Mouse (Mus musculus) heart, embryonic 10.5 days (tissue): Measurements from ENCODE around the gene Rela. TPM values are rescaled to one million over a fixed set of nuclear protein-coding genes. Genes with fewer than 3 reads are reported as not detected.

ENCODE experiments used
- DNase-seq: peaks from one replicate; pipeline ENCODE4 v3.0.0-alpha.2; 2017; ENCODE audit warnings: low spot score
- H3K27ac ChIP-seq: fragments of 300-500 bp; sonication (generic); 2 replicates; pipeline ENCODE4 v1.5.1; 2016; ENCODE audit warnings: mild to moderate bottlenecking
- H3K27me3 ChIP-seq: fragments of 300-500 bp; sonication (generic); 2 replicates; pipeline ENCODE4 v1.6.1; 2016; ENCODE audit warnings: mild to moderate bottlenecking; ENCODE audit not compliant: poor library complexity, insufficient read depth, severe bottlenecking
- H3K36me3 ChIP-seq: fragments of 300-500 bp; sonication (generic); 2 replicates; pipeline ENCODE4 v1.6.1; 2016; ENCODE audit warnings: mild to moderate bottlenecking, moderate library complexity
- H3K4me1 ChIP-seq: fragments of 300-500 bp; sonication (generic); 2 replicates; pipeline ENCODE4 v1.6.1; 2016; ENCODE audit warnings: mild to moderate bottlenecking
- H3K4me3 ChIP-seq: fragments of 300-500 bp; sonication (generic); 2 replicates; pipeline ENCODE4 v1.5.1; 2016; ENCODE audit warnings: mild to moderate bottlenecking, moderate library complexity
- H3K9me3 ChIP-seq: fragments of 300-500 bp; sonication (generic); 2 replicates; pipeline ENCODE4 v1.6.1; 2016; ENCODE audit warnings: mild to moderate bottlenecking, moderate library complexity
- WGBS: fragments of 180-500 bp; shearing (Covaris S2); methylation state at CpG from one replicate; pipeline ENCODE4 v1.1.7; 2016; 5-methylcytosine and 5-hydroxymethylcytosine counted together
- polyA plus RNA-seq: library from polyadenylated mRNA; unstranded; fragments of >200 nt; fragmentation: Nextera tagmentation; extraction: Ambion mirVana; gene quantifications from 2 replicates; pipeline ENCODE4 v1.2.1, GENCODE M21; 2016

The Rela gene
- 36.8 and 38.1 TPM in 2 replicates for polyA plus RNA-seq

DNA sequence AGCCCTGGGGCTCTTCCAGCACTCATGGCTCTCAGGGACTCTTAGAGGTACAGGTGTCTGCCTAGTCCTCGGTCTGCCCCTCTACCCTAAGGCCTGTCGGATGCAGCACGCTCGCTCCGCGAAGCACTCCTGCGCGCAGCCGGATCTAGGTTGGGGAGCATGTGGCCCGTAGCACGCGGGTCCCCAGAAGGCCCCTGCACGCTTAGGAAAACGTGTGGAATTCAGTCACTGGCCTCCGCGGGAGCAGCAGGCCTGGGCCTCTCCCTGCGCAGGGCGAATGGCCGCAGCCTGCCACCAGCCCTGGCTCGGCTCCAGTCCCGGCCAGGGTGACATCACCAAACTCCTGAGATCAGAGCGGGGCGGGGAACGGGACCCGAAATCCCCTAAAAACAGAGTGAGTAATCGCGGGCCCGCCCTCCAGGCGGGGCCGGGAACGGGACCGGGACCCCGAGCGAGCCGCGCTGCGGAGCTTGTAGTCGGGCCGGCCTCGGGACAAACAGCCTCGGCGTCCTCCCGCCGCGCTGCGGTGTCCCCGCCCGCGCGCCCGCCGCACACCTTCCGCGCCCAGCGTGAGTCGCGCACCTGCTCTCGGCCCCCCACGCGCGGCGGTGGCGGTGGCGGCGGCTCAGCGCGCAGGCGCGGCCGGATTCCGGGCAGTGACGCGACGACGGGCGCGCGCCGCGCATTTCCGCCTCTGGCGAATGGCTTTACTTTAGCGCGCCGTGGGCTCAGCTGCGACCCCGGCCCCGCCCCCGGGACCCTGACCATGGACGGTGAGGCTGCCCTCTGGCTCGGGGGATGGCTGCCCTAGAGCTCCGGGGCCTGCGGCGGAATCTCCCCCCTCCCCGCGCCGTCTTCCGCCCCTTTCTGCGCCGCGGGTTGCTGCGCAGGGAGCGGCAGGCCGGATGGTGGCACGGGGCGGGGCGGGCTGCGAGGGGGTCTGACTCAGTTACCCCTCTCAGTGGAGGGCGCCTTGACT, at the start of gene Rela:
Rela (plus strand) TSS at position 415 of the 979 bp plus-strand sequence.
- H3K9me3 ChIP-seq, result no peaks in the 10 kb centered on the region
- H3K4me1 ChIP-seq, result peaks cover 52% of the 10 kb centered on the region
- WGBS, result under 1% methylated on average over 102 of the region's 109 CpGs
- no peaks in the 10 kb centered on the region for H3K27me3 ChIP-seq
- H3K36me3 ChIP-seq, result peaks cover 38% of the 10 kb centered on the region
- H3K4me3 ChIP-seq, result peak within 1 kb of the TSS; percentile 80
- H3K27ac ChIP-seq, result peak within 1 kb of the TSS; percentile 97
- peak; percentile 91 for DNase-seq

GRCm38 (mm10) chr19:5589159-5589558, 48.1 kb upstream of the Rela start:
- Histone ChIP-seq H3K27me3 (peaks cover 7% of the 10 kb centered on the region), H3K4me3 (no peak overlapping the region), H3K4me1 (peaks cover 4% of the 10 kb centered on the region; the same call in 1 of the 2 replicates), H3K36me3 (no peaks in the 10 kb centered on the region), H3K27ac (no peak overlapping the region), H3K9me3 (no peaks in the 10 kb centered on the region)
- WGBS, result 74% methylated on average over 9 of the region's 9 CpGs
- no peak for DNase-seq

DNA sequence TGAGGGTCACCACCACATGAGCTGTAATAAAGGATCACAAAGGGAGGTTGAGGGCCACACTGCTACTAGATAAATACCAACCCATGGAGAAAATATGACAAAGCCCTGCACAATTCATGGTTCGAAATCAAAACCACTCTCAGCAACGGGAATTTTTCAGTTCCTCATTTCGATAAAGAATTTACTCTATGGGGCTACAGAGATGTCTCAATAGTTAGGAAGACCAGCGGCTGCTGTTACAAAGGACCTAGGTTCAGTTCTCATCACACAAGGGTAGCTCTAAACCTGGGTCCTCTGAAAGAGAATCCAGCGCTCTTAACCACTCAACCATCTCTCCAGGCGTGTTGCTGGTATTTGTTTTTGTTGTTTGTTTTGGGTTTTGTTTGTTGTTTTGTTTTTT, 45.4 kb upstream of the Rela start:
- Histone ChIP-seq H3K4me1 (no peaks in the 10 kb centered on the region), H3K27me3 (peaks cover 4% of the 10 kb centered on the region), H3K9me3 (no peaks in the 10 kb centered on the region), H3K36me3 (no peaks in the 10 kb centered on the region), H3K4me3 (no peak overlapping the region), H3K27ac (no peak overlapping the region)
- no peak for DNase-seq
- WGBS, result 81% methylated on average over 6 of the region's 6 CpGs

DNA sequence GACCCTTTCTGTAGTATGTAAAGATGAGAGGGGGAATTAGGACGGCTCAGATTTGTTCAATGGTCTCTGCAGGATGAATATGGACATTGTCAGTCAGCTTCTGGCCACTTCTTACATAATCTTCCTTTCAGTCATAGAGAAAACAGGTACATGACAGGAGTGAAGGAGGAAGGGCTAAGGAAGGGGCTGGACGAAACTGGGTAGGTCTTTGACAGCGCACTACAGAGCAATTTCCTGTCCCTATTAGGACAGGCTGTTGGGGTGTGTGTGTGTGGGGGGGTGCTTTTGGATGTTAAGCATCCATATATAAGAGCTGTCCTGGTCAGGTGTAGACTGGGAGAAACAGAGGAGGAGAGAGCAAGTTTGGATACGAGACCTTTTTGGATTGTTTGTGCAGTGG, 38.1 kb upstream of the Rela start:
- H3K4me3 ChIP-seq, result no peak overlapping the region
- DNase-seq, result no peak
- 70% methylated on average over 4 of the region's 4 CpGs for WGBS
- no peak overlapping the region for H3K27ac ChIP-seq
- peaks cover 4% of the 10 kb centered on the region for H3K27me3 ChIP-seq
- H3K9me3 ChIP-seq, result no peaks in the 10 kb centered on the region
- peaks cover 13% of the 10 kb centered on the region for H3K4me1 ChIP-seq
- peaks cover 16% of the 10 kb centered on the region for H3K36me3 ChIP-seq

GRCm38 (mm10) chr19:5601752-5602541, 35.3 kb upstream of the Rela start, which contains the start of gene Rnaseh2c:
Gene Rnaseh2c (plus strand): TSS chr19:5601873.
- Histone ChIP-seq H3K36me3 (peaks cover 43% of the 10 kb centered on the region), H3K27ac (peak within 1 kb of the TSS; percentile 92)
- WGBS, result under 1% methylated on average over 64 of the region's 64 CpGs

DNA sequence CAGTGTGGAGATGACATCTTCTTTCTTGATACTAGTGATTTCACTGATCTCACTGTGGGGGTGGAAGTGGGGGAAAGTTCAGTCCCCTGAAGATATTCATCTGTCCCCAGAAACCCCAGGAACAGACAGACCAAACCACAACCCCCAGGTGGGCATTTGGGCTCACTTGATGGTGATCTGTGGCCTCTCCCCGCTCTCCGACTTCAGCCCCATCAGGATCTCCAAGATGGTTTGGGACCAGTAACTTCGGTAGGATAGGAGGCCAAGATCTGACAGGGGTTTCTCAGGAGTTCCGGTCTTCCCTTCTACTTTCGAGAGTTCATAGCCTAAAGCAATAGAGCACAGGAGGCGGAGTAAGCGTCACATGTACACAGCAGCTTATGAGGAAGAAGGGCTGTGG, 33.6 kb upstream of the Rela start:
- DNase-seq, result no peak
- WGBS, result 91% methylated on average over 7 of the region's 7 CpGs
- Histone ChIP-seq H3K4me3 (0 out of 2 replicates have a peak overlapping the region, but pooled peaks have one; percentile 3), H3K36me3 (peaks cover 61% of the 10 kb centered on the region), H3K27me3 (no peaks in the 10 kb centered on the region), H3K9me3 (no peaks in the 10 kb centered on the region), H3K27ac (no peak overlapping the region), H3K4me1 (peaks cover 23% of the 10 kb centered on the region)

More at GRCm38 (mm10) chr19:5601752-5602541, 35.3 kb upstream of the Rela start, which contains the start of gene Rnaseh2c:
- peak; percentile 94 for DNase-seq
- Histone ChIP-seq H3K9me3 (no peaks in the 10 kb centered on the region), H3K27me3 (no peaks in the 10 kb centered on the region), H3K4me3 (peak within 1 kb of the TSS; percentile 95), H3K4me1 (peaks cover 16% of the 10 kb centered on the region)

GRCm38 (mm10) chr19:5605126-5605525, 32.2 kb upstream of the Rela start:
- 90% methylated on average over 7 of the region's 7 CpGs for WGBS
- H3K36me3 ChIP-seq, result peaks cover 64% of the 10 kb centered on the region

DNA sequence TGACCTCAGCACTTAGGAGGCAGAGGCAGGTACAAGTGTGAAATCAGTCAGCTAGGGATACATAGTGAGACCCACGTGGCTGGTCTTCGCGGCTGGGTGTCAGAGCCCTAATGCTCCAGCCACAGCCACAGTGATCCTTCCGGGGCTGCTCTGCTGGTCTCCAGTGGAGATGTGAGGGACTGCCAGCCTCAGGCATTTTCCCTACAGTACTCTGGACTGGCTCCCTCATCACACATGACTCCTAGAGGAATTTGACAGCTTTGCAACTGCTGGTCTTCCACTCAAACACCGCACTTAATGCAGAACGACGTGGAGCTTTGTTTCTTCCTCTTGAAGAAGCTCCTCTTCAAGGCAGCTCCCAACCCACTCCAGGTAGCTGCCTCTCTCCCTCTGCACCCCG, 31.1 kb upstream of the Rela start:
- Histone ChIP-seq H3K4me3 (no peak overlapping the region), H3K27me3 (no peaks in the 10 kb centered on the region), H3K36me3 (peaks cover 64% of the 10 kb centered on the region), H3K4me1 (peaks cover 40% of the 10 kb centered on the region), H3K9me3 (no peaks in the 10 kb centered on the region), H3K27ac (no peak overlapping the region)
- WGBS, result 79% methylated on average over 8 of the region's 8 CpGs
- no peak for DNase-seq

More at GRCm38 (mm10) chr19:5605126-5605525, 32.2 kb upstream of the Rela start:
- DNase-seq, result no peak
- no peak overlapping the region for H3K27ac ChIP-seq
- no peak overlapping the region for H3K4me3 ChIP-seq
- peaks cover 32% of the 10 kb centered on the region for H3K4me1 ChIP-seq
- no peaks in the 10 kb centered on the region for H3K27me3 ChIP-seq
- no peaks in the 10 kb centered on the region for H3K9me3 ChIP-seq

GRCm38 (mm10) chr19:5607705-5608410, 29.4 kb upstream of the Rela start:
- Histone ChIP-seq H3K4me1 (peaks cover 33% of the 10 kb centered on the region), H3K27me3 (no peaks in the 10 kb centered on the region), H3K4me3 (no peak overlapping the region), H3K27ac (no peak overlapping the region), H3K36me3 (peaks cover 62% of the 10 kb centered on the region), H3K9me3 (no peaks in the 10 kb centered on the region)
- WGBS, result 95% methylated on average over 26 of the region's 26 CpGs
- DNase-seq, result no peak

- Histone ChIP-seq H3K27ac (peak overlapping the region; percentile 99; the same call in 1 of the 2 replicates), H3K4me3 (peak overlapping the region; percentile 90), H3K9me3 (no peaks in the 10 kb centered on the region), H3K4me1 (peaks cover 27% of the 10 kb centered on the region), H3K27me3 (no peaks in the 10 kb centered on the region), H3K36me3 (peaks cover 53% of the 10 kb centered on the region)
- no peak for DNase-seq
- WGBS, result 94% methylated on average over 13 of the region's 13 CpGs
Measured at GRCm38 (mm10) chr19:5608707-5609106, 28.6 kb upstream of the Rela start.

- DNase-seq, result no peak
- Histone ChIP-seq H3K27me3 (no peaks in the 10 kb centered on the region), H3K4me3 (peak overlapping the region; percentile 90), H3K36me3 (peaks cover 49% of the 10 kb centered on the region), H3K27ac (peak overlapping the region; percentile 99), H3K9me3 (no peaks in the 10 kb centered on the region), H3K4me1 (peaks cover 27% of the 10 kb centered on the region)
- WGBS, result 64% methylated on average over 10 of the region's 10 CpGs
Measured at GRCm38 (mm10) chr19:5609171-5609546, 28.1 kb upstream of the Rela start.
